Comparison of ENCODE assay signal across 12 mouse cellular contexts in the genomic region with DNA sequence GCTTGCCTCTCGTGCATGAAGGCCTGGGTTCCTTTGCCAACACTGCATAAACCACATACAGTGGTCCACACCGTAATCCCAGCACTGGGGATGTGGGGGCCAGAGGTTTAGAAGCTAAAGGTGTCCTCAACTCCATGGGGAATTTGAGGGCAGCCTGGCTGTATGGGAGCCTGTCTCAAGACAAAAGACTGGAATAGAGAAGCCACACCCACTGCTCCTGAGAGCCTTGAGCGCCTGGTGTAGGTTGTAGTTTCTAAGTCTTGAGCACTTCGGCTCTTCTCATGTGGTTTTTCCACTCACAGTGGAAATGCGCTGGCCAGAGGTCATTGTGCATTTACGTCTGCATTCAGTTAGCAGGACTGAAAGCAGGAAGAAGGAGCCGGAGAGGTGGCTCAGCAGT.
"Had no signal": no experiment of that assay in that cellular context is flagged by ENCODE, and none has a peak within 500 bp of the region (broad histone marks: within the 10 kb centered on the region; RNA-seq: fewer than 3 reads in every experiment).

No protein-coding gene starts in this region.

- DNase-seq: retina, postnatal 1 day; right cerebral cortex, adult 18-20 months; right cerebral cortex, postnatal 14 days; right cerebral cortex, postnatal 25 days; right cerebral cortex, postnatal 4 days; spleen, adult 18-20 months; thymus, adult 18-20 months; thymus, adult 2 months; thymus, postnatal 14 days; thymus, postnatal 25 days; thymus, postnatal 36 days; thymus, postnatal 4 days had no signal
